Mouse (Mus musculus) midbrain, postnatal 0 days (tissue): ENCODE measurements around the gene Srcin1. TPM values are rescaled to one million over a fixed set of nuclear protein-coding genes. Genes with fewer than 3 reads are reported as not detected.

Experiments
- ATAC-seq: fragments of 200-750 bp; cut with Nextera tagmentation; 2 replicates; pipeline ENCODE4 v1.8.0; 2017; ENCODE audit warnings: moderate number of reproducible peaks, mild to moderate bottlenecking, moderate TSS enrichment, moderate library complexity; ENCODE audit not compliant: low FRiP score
- DNase-seq: peaks from one replicate; pipeline ENCODE4 v3.0.0-alpha.2; 2015; ENCODE audit warnings: low spot score
- H3K27ac ChIP-seq: fragments of 300-500 bp; sonication (generic); 2 replicates; pipeline ENCODE4 v1.5.1; 2014; ENCODE audit warnings: low read depth, mild to moderate bottlenecking, low read length, mixed read lengths
- H3K27me3 ChIP-seq: fragments of 300-500 bp; sonication (generic); 2 replicates; pipeline ENCODE4 v1.6.1; 2014; ENCODE audit warnings: low read length, control low read depth, mixed read lengths; ENCODE audit not compliant: insufficient read depth
- H3K36me3 ChIP-seq: fragments of 300-500 bp; sonication (generic); 2 replicates; pipeline ENCODE4 v1.6.1; 2014; ENCODE audit warnings: low read length, control low read depth, mixed read lengths; ENCODE audit not compliant: insufficient read depth
- H3K4me1 ChIP-seq: fragments of 300-500 bp; sonication (generic); 2 replicates; pipeline ENCODE4 v1.6.1; 2014; ENCODE audit warnings: mild to moderate bottlenecking, control low read depth, antibody characterized with exemption, low read length, mixed read lengths; ENCODE audit not compliant: insufficient read depth
- H3K4me2 ChIP-seq: fragments of 300-500 bp; sonication (generic); 2 replicates; pipeline ENCODE4 v1.6.1; 2014; ENCODE audit warnings: low read depth, mild to moderate bottlenecking, low read length, mixed read lengths; ENCODE audit not compliant: poor library complexity, severe bottlenecking
- H3K4me3 ChIP-seq: fragments of 300-500 bp; sonication (generic); 2 replicates; pipeline ENCODE4 v1.5.1; 2014; ENCODE audit warnings: low read depth, mild to moderate bottlenecking, low read length, moderate library complexity
- H3K9ac ChIP-seq: fragments of 300-500 bp; sonication (generic); replicated peaks from 2 replicates; pipeline ENCODE4 v1.6.1; 2014; ENCODE audit warnings: mild to moderate bottlenecking, low read length, moderate library complexity, mixed read lengths; ENCODE audit not compliant: poor library complexity, severe bottlenecking
- H3K9me3 ChIP-seq: fragments of 300-500 bp; sonication (generic); 2 replicates; pipeline ENCODE4 v1.6.1; 2016; ENCODE audit warnings: low read length, control low read depth
- CTCF ChIP-seq: IDR thresholded peaks from 2 replicates; pipeline ENCODE4 v1.5.1; 2016; ENCODE audit warnings: antibody characterized with exemption, mild to moderate bottlenecking
- WGBS: fragments of 180-500 bp; shearing (Covaris S2); extraction: QIAGEN DNeasy Blood & Tissue Kit; methylation state at CpG from one replicate; pipeline ENCODE4 v1.1.7; 2014; 5-methylcytosine and 5-hydroxymethylcytosine counted together
- polyA plus RNA-seq: library from polyadenylated mRNA; unstranded; fragments of >200 nt; fragmentation: Nextera tagmentation; extraction: Ambion mirVana; gene quantifications from 2 replicates; pipeline ENCODE4 v1.2.1, GENCODE M21; 2015
- total RNA-seq: library from RNA; depleted of rRNA; stranded (reverse); fragments of >200 nt; gene quantifications from 2 replicates; pipeline ENCODE4 v1.2.3, GENCODE M21; 2014

Gene Srcin1
- total and polyA plus RNA-seq, 2 experiments from 2014 or later, result 14.0 to 95.0 TPM

- H3K27me3 ChIP-seq, result no peaks in the 10 kb centered on the region
- no peak overlapping the region for H3K4me2 ChIP-seq
- peaks cover 2% of the 10 kb centered on the region; the same call in 1 of the 2 replicates for H3K4me1 ChIP-seq
- DNase-seq (no peak), ATAC-seq (no peak)
- no peaks in the 10 kb centered on the region for H3K9me3 ChIP-seq
- H3K9ac ChIP-seq, result no peak overlapping the region
- H3K36me3 ChIP-seq, result peaks cover 84% of the 10 kb centered on the region
- 82% methylated on average over 28 of the region's 29 CpGs for WGBS
- TF ChIP-seq CTCF, result no peak
- H3K27ac ChIP-seq, result no peak overlapping the region
- no peak overlapping the region for H3K4me3 ChIP-seq
Measured at GRCm38 (mm10) chr11:97521741-97522474, 54.1 kb downstream of the Srcin1 start.

GRCm38 (mm10) chr11:97520541-97520940, 55.4 kb downstream of the Srcin1 start:
- Histone ChIP-seq H3K27ac (no peak overlapping the region), H3K36me3 (peaks cover 81% of the 10 kb centered on the region), H3K4me2 (no peak overlapping the region), H3K27me3 (no peaks in the 10 kb centered on the region), H3K9ac (no peak overlapping the region), H3K4me1 (peaks cover 2% of the 10 kb centered on the region; the same call in 1 of the 2 replicates), H3K9me3 (no peaks in the 10 kb centered on the region), H3K4me3 (no peak overlapping the region)
- ATAC-seq, result no peak
- TF ChIP-seq CTCF, result no peak
- 89% methylated on average over 7 of the region's 7 CpGs for WGBS
- DNase-seq, result no peak

- no peaks in the 10 kb centered on the region for H3K27me3 ChIP-seq
- no peak overlapping the region for H3K4me3 ChIP-seq
- TF ChIP-seq CTCF, result no peak
- H3K4me1 ChIP-seq, result 0 out of 2 replicates have a peak, but pooled peaks cover 7% of the 10 kb centered on the region
- no peaks in the 10 kb centered on the region for H3K9me3 ChIP-seq
- no peak for ATAC-seq
- no peak overlapping the region for H3K9ac ChIP-seq
- no peak overlapping the region for H3K4me2 ChIP-seq
- H3K27ac ChIP-seq, result no peak overlapping the region; the same call in 1 of the 2 replicates
- 71% methylated on average over 3 of the region's 3 CpGs for WGBS
- peaks cover 25% of the 10 kb centered on the region for H3K36me3 ChIP-seq
- DNase-seq, result no peak
Measured at GRCm38 (mm10) chr11:97513066-97513465, 62.9 kb downstream of the Srcin1 start.

- no peak for TF ChIP-seq CTCF
- H3K27ac ChIP-seq, result no peak overlapping the region
- no peak for DNase-seq
- H3K9me3 ChIP-seq, result no peaks in the 10 kb centered on the region
- no peak overlapping the region for H3K4me3 ChIP-seq
- 33% methylated on average over 6 of the region's 6 CpGs for WGBS
- no peak overlapping the region for H3K9ac ChIP-seq
- no peak overlapping the region for H3K4me2 ChIP-seq
- H3K4me1 ChIP-seq, result 0 out of 2 replicates have a peak, but pooled peaks cover 7% of the 10 kb centered on the region
- ATAC-seq, result no peak
- H3K27me3 ChIP-seq, result no peaks in the 10 kb centered on the region
- H3K36me3 ChIP-seq, result peaks cover 20% of the 10 kb centered on the region
Measured at GRCm38 (mm10) chr11:97512511-97512910, 63.5 kb downstream of the Srcin1 start.

GRCm38 (mm10) chr11:97511661-97512369, 64.2 kb downstream of the Srcin1 start:
- Histone ChIP-seq H3K4me3 (no peak overlapping the region), H3K36me3 (peaks cover 14% of the 10 kb centered on the region), H3K4me2 (no peak overlapping the region; the same call in 1 of the 2 replicates), H3K9me3 (no peaks in the 10 kb centered on the region), H3K4me1 (0 out of 2 replicates have a peak, but pooled peaks cover 7% of the 10 kb centered on the region), H3K27me3 (no peaks in the 10 kb centered on the region), H3K9ac (no peak overlapping the region), H3K27ac (no peak overlapping the region)
- 48% methylated on average over 13 of the region's 13 CpGs for WGBS
- no peak for TF ChIP-seq CTCF
- no peak for ATAC-seq
- no peak for DNase-seq
